Mouse (Mus musculus) G1E (cell line): ENCODE results near the gene Rgma. TPM values are rescaled to one million over a fixed set of nuclear protein-coding genes. Genes with fewer than 3 reads are reported as not detected.

Experiments used
- ATAC-seq: 2 replicates; pipeline ENCODE4 v1.8.0; 2016; ENCODE audit warnings: mild to moderate bottlenecking; ENCODE audit not compliant: insufficient number of reproducible peaks, poor library complexity, low FRiP score, severe bottlenecking; ENCODE audit errors: extremely low read depth
- DNase-seq: peaks from one replicate; pipeline ENCODE4 v3.0.0; 2012; ENCODE audit warnings: low spot score
- H3K27me3 ChIP-seq: 2 replicates; pipeline ENCODE4 v1.6.1; 2012; ENCODE audit warnings: mild to moderate bottlenecking, low read length, inconsistent platforms; ENCODE audit not compliant: insufficient read depth
- H3K36me3 ChIP-seq: replicated peaks from 2 replicates; pipeline ENCODE3; 2012; ENCODE audit warnings: mild to moderate bottlenecking, inconsistent platforms
- H3K4me1 ChIP-seq: 2 replicates; pipeline ENCODE4 v1.6.1; 2012; ENCODE audit warnings: low read depth, low read length, inconsistent platforms, mixed read lengths; ENCODE audit not compliant: insufficient read depth
- H3K4me3 ChIP-seq: 2 replicates; pipeline ENCODE4 v1.5.1; 2012; ENCODE audit warnings: low read depth, mild to moderate bottlenecking, inconsistent platforms, low read length, moderate library complexity, mixed read lengths
- H3K9me3 ChIP-seq: replicated peaks from 2 replicates; pipeline ENCODE4 v1.6.1; 2012; ENCODE audit warnings: inconsistent platforms
- CTCF ChIP-seq: IDR thresholded peaks from 2 replicates; pipeline ENCODE4 v1.5.1; 2012; ENCODE audit warnings: low read depth, low read length, inconsistent platforms, mixed read lengths
- GATA1 ChIP-seq: IDR thresholded peaks from 2 replicates; pipeline ENCODE4 v1.6.1; 2012; ENCODE audit warnings: borderline replicate concordance, low read length, inconsistent platforms, mixed read lengths
- GATA2 ChIP-seq: IDR thresholded peaks from 2 replicates; pipeline ENCODE4 v1.6.1; 2012; ENCODE audit warnings: low read depth, low read length, inconsistent platforms, borderline replicate concordance
- POLR2AphosphoS5 ChIP-seq: IDR thresholded peaks from 2 replicates; pipeline ENCODE4 v1.6.1; 2012; ENCODE audit warnings: low read depth, low read length, inconsistent platforms; ENCODE audit not compliant: insufficient replicate concordance
- TAL1 ChIP-seq: conservative IDR thresholded peaks from 2 replicates; pipeline ENCODE4 v1.6.1; 2012; ENCODE audit warnings: low read depth, low read length, inconsistent platforms, mixed read lengths
- polyA plus RNA-seq: library from polyadenylated mRNA; stranded (reverse); fragments of >175 nt; gene quantifications from 2 replicates; pipeline ENCODE4 v1.2.3, GENCODE M21; 2012
- total RNA-seq, 2 experiments: library from RNA; stranded (forward) in 1 of 2; stranded (reverse) in 1 of 2; fragments of 200-1000 nt in 1 of 2; fragments of >200 nt in 1 of 2; fragmentation: Nextera tagmentation in 1 of 2; gene quantifications; 2 replicates each; pipeline ENCODE4 v1.2.3; 2014 to 2017

Rgma gene
- total RNA-seq (2014; fragmentation: Nextera tagmentation) (not detected in 2 replicates), total RNA-seq (2017) (0.12 and 0.55 TPM in 2 replicates), polyA plus RNA-seq (not detected in 2 replicates)

- no peak for ATAC-seq
Measured at GRCm38 (mm10) chr7:73375257-73376100, at the start of gene Rgma. TSS of gene Rgma (plus strand) at chr7:73375509.

GRCm38 (mm10) chr7:73326236-73326635, 49.1 kb upstream of the Rgma start:
- DNase-seq (no peak), ATAC-seq (no peak)
- H3K4me1 ChIP-seq: no peaks in the 10 kb centered on the region
- H3K36me3 ChIP-seq: no peaks in the 10 kb centered on the region
- H3K27me3 ChIP-seq: no peaks in the 10 kb centered on the region
- H3K4me3 ChIP-seq: no peak overlapping the region
- no peak for TF ChIP-seq CTCF
- no peak for TF ChIP-seq POLR2AphosphoS5
- TF ChIP-seq GATA2: no peak
- TF ChIP-seq GATA1: no peak
- TF ChIP-seq TAL1: no peak
- H3K9me3 ChIP-seq: peaks cover 48% of the 10 kb centered on the region

More at GRCm38 (mm10) chr7:73375257-73376100, at the start of gene Rgma:
- no peaks in the 10 kb centered on the region for H3K36me3 ChIP-seq
- H3K4me1 ChIP-seq: no peaks in the 10 kb centered on the region
- H3K27me3 ChIP-seq: no peaks in the 10 kb centered on the region
- TF ChIP-seq CTCF: no peak
- TF ChIP-seq GATA1: no peak
- no peak for TF ChIP-seq GATA2
- TF ChIP-seq POLR2AphosphoS5: no peak
- no peak for TF ChIP-seq TAL1
- DNase-seq: no peak
- peaks cover 23% of the 10 kb centered on the region for H3K9me3 ChIP-seq
- no peak within 1 kb of the TSS; the same call in 1 of the 2 replicates for H3K4me3 ChIP-seq

- Histone ChIP-seq H3K4me1 (no peaks in the 10 kb centered on the region), H3K27me3 (no peaks in the 10 kb centered on the region), H3K36me3 (no peaks in the 10 kb centered on the region), H3K4me3 (no peak overlapping the region), H3K9me3 (peaks cover 47% of the 10 kb centered on the region)
- no peak for DNase-seq
- TF ChIP-seq CTCF: no peak
- TF ChIP-seq TAL1: no peak
- no peak for TF ChIP-seq POLR2AphosphoS5
- no peak for TF ChIP-seq GATA2
- TF ChIP-seq GATA1: no peak
- ATAC-seq: no peak
Measured at GRCm38 (mm10) chr7:73326680-73327079, 48.6 kb upstream of the Rgma start.

GRCm38 (mm10) chr7:73327193-73327592, 48.1 kb upstream of the Rgma start:
- Histone ChIP-seq H3K36me3 (no peaks in the 10 kb centered on the region), H3K4me1 (no peaks in the 10 kb centered on the region), H3K9me3 (peaks cover 47% of the 10 kb centered on the region), H3K27me3 (no peaks in the 10 kb centered on the region), H3K4me3 (no peak overlapping the region)
- no peak for TF ChIP-seq POLR2AphosphoS5
- TF ChIP-seq CTCF: no peak
- TF ChIP-seq GATA2: no peak
- no peak for TF ChIP-seq TAL1
- no peak for TF ChIP-seq GATA1
- ATAC-seq: no peak
- no peak for DNase-seq

- H3K4me1 ChIP-seq: no peaks in the 10 kb centered on the region
- no peak for TF ChIP-seq GATA1
- no peak for TF ChIP-seq TAL1
- TF ChIP-seq POLR2AphosphoS5: no peak
- TF ChIP-seq CTCF: no peak
- TF ChIP-seq GATA2: no peak
- DNase-seq (no peak), ATAC-seq (no peak)
- H3K9me3 ChIP-seq: peaks cover 47% of the 10 kb centered on the region
- no peak overlapping the region for H3K4me3 ChIP-seq
- H3K27me3 ChIP-seq: no peaks in the 10 kb centered on the region
- no peaks in the 10 kb centered on the region for H3K36me3 ChIP-seq
Measured at GRCm38 (mm10) chr7:73327652-73328051, 47.7 kb upstream of the Rgma start.

GRCm38 (mm10) chr7:73328653-73329207, 46.6 kb upstream of the Rgma start:
- no peak for DNase-seq
- no peak overlapping the region for H3K4me3 ChIP-seq
- no peak for TF ChIP-seq POLR2AphosphoS5
- TF ChIP-seq GATA2: no peak
- no peak for TF ChIP-seq CTCF
- TF ChIP-seq GATA1: no peak
- TF ChIP-seq TAL1: no peak
- peaks cover 44% of the 10 kb centered on the region for H3K9me3 ChIP-seq
- no peaks in the 10 kb centered on the region for H3K4me1 ChIP-seq
- no peaks in the 10 kb centered on the region for H3K36me3 ChIP-seq
- no peaks in the 10 kb centered on the region for H3K27me3 ChIP-seq
- no peak for ATAC-seq
